Mouse (Mus musculus): ENCODE measurements around the gene Mto1. TPM values are rescaled to one million over a fixed set of nuclear protein-coding genes. Genes with fewer than 3 reads are reported as not detected.
A peak's percentile ranks its signal among the peaks of the same experiment; 100 is the strongest.

Mto1 gene
- total and polyA plus RNA-seq, 3 experiments = 13.8 to 22.9 (median 22.5) TPM

- Histone ChIP-seq H3K4me1 (ENCODE audit: control insufficient read depth in 1 of 2, insufficient read depth in 2 of 2) (peaks cover 0 to 7% of the 10 kb centered on the region in 2 experiments; a peak in 2 of 4 replicates), H3K27ac (ENCODE audit: insufficient read depth, low read depth) (peak overlapping the region; percentile 16; the same call in 1 of the 2 replicates), H3K9me3 (replicated peaks; ENCODE audit: low read length) (no peaks in the 10 kb centered on the region), H3K4me3 (replicated peaks in 1 of 3; ENCODE audit: low read depth in 2 of 3, low read length in 2 of 3, poor library complexity in 1 of 3) (peak overlapping the region in 1 of 3 experiments; percentile 40), H3K79me2 (replicated peaks; ENCODE audit: control insufficient read depth, extremely low read depth, insufficient read depth, poor library complexity, severe bottlenecking) (peaks cover 30% of the 10 kb centered on the region), H3K9ac (ENCODE audit: insufficient read depth, low read depth) (peak overlapping the region; percentile 80; the same call in 1 of the 2 replicates), H3K27me3 (replicated peaks) (no peaks in the 10 kb centered on the region), H3K4me2 (ENCODE audit: insufficient read depth, low read depth, poor library complexity, severe bottlenecking) (peak overlapping the region; percentile 86; the same call in 1 of the 2 replicates), H3K36me3 (replicated peaks in 1 of 2; ENCODE audit: control insufficient read depth in 1 of 2, insufficient read depth in 1 of 2, low read length in 1 of 2) (peaks cover 59 to 65% of the 10 kb centered on the region in 2 experiments)
- DNase-seq (ENCODE audit: extremely low read depth) = no peak
- in situ Hi-C loops (cut with MboI; ENCODE audit: low pct_ligation_motif_present, low pct_unique_long_range_greater_than_20kb, low sequenced_read_pairs) (no loop called here), dilution Hi-C loops (cut with MboI; ENCODE audit: extremely low pct_ligation_motif_present, extremely low pct_unique_long_range_greater_than_20kb, low sequenced_read_pairs) (no loop called here)
- TF ChIP-seq KAT2A (IDR thresholded peaks at IDR 0.05; ENCODE audit: insufficient replicate concordance, low read length) (no peak), USF1 (IDR thresholded peaks at IDR 0.05; ENCODE audit: low read depth, low read length) (no peak), JUND (conservative IDR thresholded peaks at IDR 0.05; ENCODE audit: low read depth, low read length) (no peak; the same call in 1 of the 2 replicates), POLR2A (IDR thresholded peaks at IDR 0.05; ENCODE audit: low read depth, low read length) (no peak), UBTF (IDR thresholded peaks at IDR 0.05; ENCODE audit: low read depth, low read length) (no peak), USF2 (conservative IDR thresholded peaks at IDR 0.05; ENCODE audit: low read depth, low read length) (peak; percentile 18; the same call in 1 of the 2 replicates), CTCF (conservative IDR thresholded peaks at IDR 0.05 in 1 of 2, IDR thresholded peaks at IDR 0.05 in 1 of 2; ENCODE audit: low read depth in 2 of 2, low read length in 2 of 2) (peak in 1 of 2 experiments; percentile 59; a peak in 2 of 4 replicates), MAFK (IDR thresholded peaks at IDR 0.05; ENCODE audit: insufficient replicate concordance, low read length) (no peak), TCF12 (IDR thresholded peaks at IDR 0.05; ENCODE audit: low read depth, low read length) (no peak), MAZ (IDR thresholded peaks at IDR 0.05; ENCODE audit: low read depth, low read length) (0 out of 2 replicates have a peak, but pooled peaks have one; percentile 3), ZC3H11A (IDR thresholded peaks at IDR 0.05; ENCODE audit: low read depth, low read length) (no peak), POLR2AphosphoS2 (IDR thresholded peaks at IDR 0.05; ENCODE audit: low read depth, low read length) (peak; percentile 1; the same call in 1 of the 2 replicates), E2F4 (IDR thresholded peaks at IDR 0.05; ENCODE audit: insufficient replicate concordance, low read depth, low read length) (no peak), SMC3 (IDR thresholded peaks at IDR 0.05; ENCODE audit: low read depth, low read length) (peak; percentile 25), NELFE (IDR thresholded peaks at IDR 0.05; ENCODE audit: low read depth, low read length) (no peak; the same call in 1 of the 2 replicates), ELF1 (IDR thresholded peaks at IDR 0.05; ENCODE audit: low read depth, low read length) (no peak), MYC (IDR thresholded peaks at IDR 0.05; ENCODE audit: low read depth, low read length) (peak; percentile 61; the same call in 1 of the 2 replicates), EP300 (IDR thresholded peaks at IDR 0.05; ENCODE audit: low read length) (no peak), ZNF384 (IDR thresholded peaks at IDR 0.05; ENCODE audit: low read depth, low read length) (no peak), ETS1 (conservative IDR thresholded peaks at IDR 0.05; ENCODE audit: low read depth, low read length) (no peak), IRF4 (IDR thresholded peaks at IDR 0.05; ENCODE audit: low read depth, low read length) (no peak), BHLHE40 (IDR thresholded peaks at IDR 0.05; ENCODE audit: low read depth, low read length) (no peak; the same call in 1 of the 2 replicates), SIN3A (IDR thresholded peaks at IDR 0.05; ENCODE audit: low read length) (no peak; the same call in 1 of the 2 replicates), TBP (conservative IDR thresholded peaks at IDR 0.05; ENCODE audit: low read depth, low read length) (0 out of 2 replicates have a peak, but pooled peaks have one; percentile 28), RAD21 (IDR thresholded peaks at IDR 0.05; ENCODE audit: low read depth, low read length) (peak; percentile 31), MXI1 (IDR thresholded peaks at IDR 0.05; ENCODE audit: low read depth, low read length) (0 out of 2 replicates have a peak, but pooled peaks have one; percentile 14), MAX (IDR thresholded peaks at IDR 0.05; ENCODE audit: low read length) (0 out of 2 replicates have a peak, but pooled peaks have one; percentile 34), PAX5 (IDR thresholded peaks at IDR 0.05; ENCODE audit: low read length) (no peak), JUN (IDR thresholded peaks at IDR 0.05; ENCODE audit: insufficient read depth, low read depth, low read length) (no peak), GABPA (IDR thresholded peaks at IDR 0.05; ENCODE audit: insufficient replicate concordance, low read depth, low read length) (no peak), ZKSCAN1 (IDR thresholded peaks at IDR 0.05; ENCODE audit: borderline replicate concordance, low read depth, low read length) (no peak), NRF1 (IDR thresholded peaks at IDR 0.05; ENCODE audit: low read depth, low read length) (no peak), HCFC1 (IDR thresholded peaks at IDR 0.05; ENCODE audit: low read depth, low read length) (no peak), MEF2A (IDR thresholded peaks at IDR 0.05; ENCODE audit: borderline replicate concordance, low read depth, low read length) (no peak), CHD2 (IDR thresholded peaks at IDR 0.05; ENCODE audit: low read length) (no peak), RCOR1 (conservative IDR thresholded peaks at IDR 0.05; ENCODE audit: low read depth, low read length) (no peak), CHD1 (IDR thresholded peaks at IDR 0.05; ENCODE audit: low read depth, low read length) (no peak), ZMIZ1 (IDR thresholded peaks at IDR 0.05; ENCODE audit: low read depth, low read length) (peak; percentile 5)
Measured at GRCm38 (mm10) chr9:78477021-78477551, 29.1 kb downstream of the Mto1 start.
